In the genomic region with DNA sequence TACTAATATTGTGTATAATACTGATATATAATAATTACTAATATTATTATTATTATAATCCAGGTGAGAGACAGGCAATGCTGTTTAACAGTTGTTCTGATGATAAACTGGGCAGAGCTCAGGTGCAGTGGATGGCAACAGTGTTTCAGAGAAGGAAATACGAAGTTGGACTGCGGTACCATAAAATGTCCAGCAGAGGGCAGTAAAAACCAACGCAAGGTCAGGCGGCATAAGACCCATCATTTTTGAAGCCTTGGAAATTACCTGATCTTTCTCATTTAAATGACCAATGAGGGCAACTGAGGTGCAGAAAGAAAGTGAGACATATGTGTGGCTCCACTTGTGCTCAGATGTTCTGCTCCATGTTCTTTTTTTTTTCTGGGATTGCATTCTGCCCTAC, we compare ENCODE assay signal across 1 mouse cellular context.
TF ChIP-seq lines count a peak whose summit lies in the region.

No protein-coding gene starts in this region.

TF ChIP-seq in ES-E14, 5 proteins besides CTCF, POLR2A, EP300 and RAD21 (continued from another document):
- TF ChIP-seq HCFC1 (IDR thresholded peaks at IDR 0.05; ENCODE audit: borderline replicate concordance, insufficient read depth, low read length) (no peak), ZC3H11A (IDR thresholded peaks at IDR 0.05; ENCODE audit: borderline replicate concordance, low read depth, low read length) (no peak), ZNF384 (IDR thresholded peaks at IDR 0.05; ENCODE audit: low read depth, low read length) (no peak)
